In genomic region chr1:180199715-180200050, GRCm38 (mm10) we compare ENCODE assay signal across 17 mouse cellular contexts.
"Had no signal": no experiment of that assay in that cellular context is flagged by ENCODE, and none has a peak within 500 bp of the region (broad histone marks: within the 10 kb centered on the region; RNA-seq: fewer than 3 reads in every experiment).

No protein-coding gene starts in this region.

- ATAC-seq: liver, postnatal 0 days; lung, postnatal 0 days; midbrain, embryonic 16.5 days had no signal

- H3K4me3 ChIP-seq: liver, embryonic 13.5 days; liver, embryonic 15.5 days; lung, embryonic 15.5 days; midbrain, embryonic 12.5 days; neural tube, embryonic 12.5 days had no signal

- H3K9me3 ChIP-seq: liver, embryonic 15.5 days; lung, embryonic 15.5 days; neural tube, embryonic 12.5 days had no signal

- H3K36me3 ChIP-seq: liver, embryonic 13.5 days; liver, embryonic 15.5 days; lung, embryonic 15.5 days; midbrain, embryonic 12.5 days; neural tube, embryonic 12.5 days had no signal

- H3K27ac ChIP-seq: liver, embryonic 13.5 days; liver, embryonic 15.5 days; lung, embryonic 15.5 days; macrophage; midbrain, embryonic 12.5 days; neural tube, embryonic 12.5 days had no signal

- H3K27me3 ChIP-seq: liver, embryonic 13.5 days; liver, embryonic 15.5 days; lung, embryonic 15.5 days; neural tube, embryonic 12.5 days had no signal

- H3K4me2 ChIP-seq: liver, embryonic 13.5 days; liver, embryonic 15.5 days; lung, embryonic 15.5 days; midbrain, embryonic 12.5 days; neural tube, embryonic 12.5 days had no signal

- DNase-seq: liver, embryonic 13.5 days; liver, postnatal 0 days; lung, adult 2 months; lung, postnatal 14 days; lung, postnatal 36 days; midbrain, embryonic 14.5 days; right cerebral cortex, postnatal 14 days; thymus, adult 18-20 months; thymus, postnatal 14 days; thymus, postnatal 36 days had no signal

- H3K9ac ChIP-seq: liver, embryonic 13.5 days; liver, embryonic 15.5 days; liver, postnatal 0 days; lung, embryonic 15.5 days; midbrain, embryonic 12.5 days; neural tube, embryonic 12.5 days had no signal
